Mouse (Mus musculus) C2C12 (cell line): ENCODE measurements around the gene Gnb3. TPM values are rescaled to one million over a fixed set of nuclear protein-coding genes. Genes with fewer than 3 reads are reported as not detected.

Experiments
- H3K27me3 ChIP-seq: one replicate; pipeline ENCODE4 v1.6.1; 2011; ENCODE audit not compliant: control insufficient read depth, insufficient read depth, insufficient read length
- H3K36me3 ChIP-seq: one replicate; pipeline ENCODE4 v1.6.1; 2011; ENCODE audit not compliant: control insufficient read depth, insufficient read depth
- H3K4me3 ChIP-seq: one replicate; pipeline ENCODE4 v1.5.1; 2011; ENCODE audit warnings: mild to moderate bottlenecking, control low read depth; ENCODE audit not compliant: poor library complexity, insufficient read depth, severe bottlenecking
- H3K79me2 ChIP-seq: one replicate; pipeline ENCODE4 v1.6.1; 2011; ENCODE audit not compliant: control insufficient read depth, insufficient read depth
- H3K79me3 ChIP-seq: one replicate; pipeline ENCODE4 v1.6.1; 2011; ENCODE audit warnings: low read depth, control low read depth
- H3ac ChIP-seq: one replicate; pipeline ENCODE3; 2011; ENCODE audit warnings: low read depth; ENCODE audit not compliant: control insufficient read depth, insufficient read length
- CEBPB ChIP-seq: IDR thresholded peaks from one replicate; pipeline ENCODE4 v1.6.1; 2011; ENCODE audit warnings: low read depth, mild to moderate bottlenecking, control low read depth, moderate library complexity
- CTCF ChIP-seq: IDR thresholded peaks from one replicate; pipeline ENCODE4 v1.5.1; 2011; ENCODE audit not compliant: control insufficient read depth, insufficient read depth, insufficient read length
- FOSL1 ChIP-seq: IDR thresholded peaks from one replicate; pipeline ENCODE4 v1.8.0; 2011; ENCODE audit warnings: mild to moderate bottlenecking, low read length; ENCODE audit not compliant: poor library complexity, insufficient read depth, severe bottlenecking
- MAX ChIP-seq: IDR thresholded peaks from one replicate; pipeline ENCODE4 v1.6.1; 2011; ENCODE audit warnings: mild to moderate bottlenecking, control low read depth
- MYOD1 ChIP-seq: IDR thresholded peaks from one replicate; pipeline ENCODE4 v1.6.1; 2011; ENCODE audit warnings: low read depth; ENCODE audit not compliant: control insufficient read depth, insufficient read length
- MYOG ChIP-seq: IDR thresholded peaks from one replicate; pipeline ENCODE4 v1.6.1; 2011; ENCODE audit not compliant: control insufficient read depth, insufficient read length; ENCODE audit errors: extremely low read depth
- USF1 ChIP-seq: IDR thresholded peaks from one replicate; pipeline ENCODE4 v1.6.1; 2011; ENCODE audit warnings: low read depth, mild to moderate bottlenecking, control low read depth, moderate library complexity
- polyA plus RNA-seq: library from polyadenylated mRNA; unstranded; fragments of >200 nt; fragmentation: generic; extraction: Trizol; gene quantifications from one replicate; pipeline ENCODE4 v1.2.1, GENCODE M21; 2012; ENCODE audit warnings: missing spikeins

Gnb3 gene
- polyA plus RNA-seq, 1 experiment, result not detected

- peaks cover 21% of the 10 kb centered on the region for H3K79me3 ChIP-seq
- H3K36me3 ChIP-seq, result peaks cover 75% of the 10 kb centered on the region
- H3K27me3 ChIP-seq, result no peaks in the 10 kb centered on the region
- H3K79me2 ChIP-seq, result peaks cover 24% of the 10 kb centered on the region
- H3ac ChIP-seq, result no peak overlapping the region
- no peak overlapping the region for H3K4me3 ChIP-seq
- TF ChIP-seq CTCF (no peak), MAX (no peak), MYOD1 (no peak), CEBPB (no peak), USF1 (no peak), MYOG (no peak), FOSL1 (no peak)
These were observed 23.5 kb downstream of the Gnb3 start for GRCm38 (mm10) chr6:124816611-124817010.

- Histone ChIP-seq H3K36me3 (peaks cover 75% of the 10 kb centered on the region), H3K79me3 (peaks cover 26% of the 10 kb centered on the region)
- TF ChIP-seq MYOD1, result no peak
- TF ChIP-seq CEBPB, result no peak
- no peak for TF ChIP-seq MAX
- no peak for TF ChIP-seq CTCF
- no peak for TF ChIP-seq USF1
- no peak for TF ChIP-seq FOSL1
- no peak for TF ChIP-seq MYOG
These were observed 25.0 kb downstream of the Gnb3 start for GRCm38 (mm10) chr6:124814858-124815774.

DNA sequence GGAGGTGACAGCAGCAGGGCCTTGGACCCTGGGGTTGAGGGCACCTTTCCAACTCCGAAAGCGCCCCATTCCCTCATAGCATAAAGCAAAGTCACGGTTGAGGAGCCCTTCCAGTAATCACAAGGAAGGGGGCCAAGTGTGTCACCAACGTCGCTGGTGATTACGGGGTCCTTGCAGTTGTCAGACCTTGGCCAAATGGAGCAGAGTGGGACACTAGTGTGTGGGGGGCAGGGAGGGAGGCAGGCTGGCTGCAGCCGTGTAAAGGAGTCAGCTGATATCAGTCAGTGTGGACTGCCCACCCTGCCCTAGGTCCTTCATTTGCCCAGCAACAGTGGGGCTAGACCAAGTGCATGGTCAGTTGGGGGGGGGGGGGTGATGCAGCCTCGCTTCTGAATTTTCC lies 25.6 kb downstream of the Gnb3 start:
- peaks cover 74% of the 10 kb centered on the region for H3K36me3 ChIP-seq
- peaks cover 30% of the 10 kb centered on the region for H3K79me3 ChIP-seq
- peaks cover 38% of the 10 kb centered on the region for H3K79me2 ChIP-seq
- H3K27me3 ChIP-seq, result no peaks in the 10 kb centered on the region
- H3K4me3 ChIP-seq, result no peak overlapping the region
- TF ChIP-seq MYOD1 (no peak), MAX (no peak), USF1 (no peak), CEBPB (no peak), CTCF (no peak), FOSL1 (no peak), MYOG (no peak)
- no peak overlapping the region for H3ac ChIP-seq

More at GRCm38 (mm10) chr6:124814858-124815774, 25.0 kb downstream of the Gnb3 start:
- Histone ChIP-seq H3K27me3 (no peaks in the 10 kb centered on the region), H3K4me3 (no peak overlapping the region), H3ac (no peak overlapping the region), H3K79me2 (peaks cover 33% of the 10 kb centered on the region)

- Histone ChIP-seq H3K36me3 (peaks cover 68% of the 10 kb centered on the region), H3K27me3 (no peaks in the 10 kb centered on the region), H3K79me2 (peaks cover 38% of the 10 kb centered on the region), H3K79me3 (peaks cover 31% of the 10 kb centered on the region), H3K4me3 (peak within 1 kb of the TSS; percentile 94), H3ac (peak within 1 kb of the TSS; percentile 86)
- TF ChIP-seq MYOD1, result no peak
- no peak for TF ChIP-seq MYOG
- no peak for TF ChIP-seq MAX
- TF ChIP-seq CEBPB, result no peak
- TF ChIP-seq FOSL1, result no peak
- TF ChIP-seq USF1, result no peak
- no peak for TF ChIP-seq CTCF
These were observed 26.1 kb downstream of the Gnb3 start, which contains the start of gene Tpi1 for GRCm38 (mm10) chr6:124813933-124814332. Gene Tpi1 (minus strand): TSS chr6:124814296.

- TF ChIP-seq USF1 (peak; percentile 28), MYOG (no peak), CTCF (no peak), MAX (peak; percentile 17), MYOD1 (no peak), FOSL1 (no peak)
- Histone ChIP-seq H3K36me3 (peaks cover 64% of the 10 kb centered on the region), H3K4me3 (peak overlapping the region; percentile 94), H3K27me3 (no peaks in the 10 kb centered on the region), H3K79me2 (peaks cover 38% of the 10 kb centered on the region), H3K79me3 (peaks cover 31% of the 10 kb centered on the region), H3ac (peak overlapping the region; percentile 86)
These were observed 26.6 kb downstream of the Gnb3 start for GRCm38 (mm10) chr6:124813496-124813895.

GRCm38 (mm10) chr6:124812848-124813247 lies 27.2 kb downstream of the Gnb3 start:
- peak overlapping the region; percentile 86 for H3ac ChIP-seq
- peak overlapping the region; percentile 94 for H3K4me3 ChIP-seq
- peaks cover 58% of the 10 kb centered on the region for H3K36me3 ChIP-seq
- H3K79me3 ChIP-seq, result peaks cover 31% of the 10 kb centered on the region
- TF ChIP-seq MYOD1, result no peak
- no peak for TF ChIP-seq USF1
- TF ChIP-seq MAX, result no peak
- no peak for TF ChIP-seq MYOG
- no peak for TF ChIP-seq CTCF
- no peak for TF ChIP-seq FOSL1
- TF ChIP-seq CEBPB, result no peak
- H3K79me2 ChIP-seq, result peaks cover 38% of the 10 kb centered on the region
- no peaks in the 10 kb centered on the region for H3K27me3 ChIP-seq
